Mouse (Mus musculus): Measurements from ENCODE around the gene Wdr91.

DNA sequence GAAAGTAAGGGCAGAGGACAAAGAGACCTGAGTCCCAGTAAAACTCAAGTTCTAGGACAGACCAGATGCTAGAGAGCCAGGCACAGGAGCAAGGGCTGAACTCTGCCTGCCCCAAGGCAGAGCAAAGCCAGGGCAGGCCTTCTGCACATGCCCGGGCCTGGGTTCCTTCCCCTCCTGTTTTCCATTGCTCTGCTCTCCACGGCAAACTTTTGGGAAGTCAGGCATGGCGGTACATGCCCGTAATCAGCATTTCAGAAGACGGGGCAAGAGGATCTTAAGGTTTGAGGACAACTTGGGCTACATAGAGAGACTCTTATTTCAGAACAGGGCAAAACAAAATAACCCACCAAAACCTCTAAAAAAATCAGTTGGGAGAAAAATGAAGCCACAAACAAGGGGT, 40.5 kb downstream of the Wdr91 start:
- TF ChIP-seq CTCF (IDR thresholded peaks at IDR 0.05; ENCODE audit: borderline replicate concordance, extremely low read depth, insufficient read depth, insufficient read length): no peak
- no peak for TF ChIP-seq POLR2A (IDR thresholded peaks at IDR 0.05; ENCODE audit: borderline replicate concordance, extremely low read depth, insufficient read depth, insufficient read length, poor library complexity, severe bottlenecking)
